Mouse (Mus musculus) lung, adult 2 months (tissue): ENCODE measurements around the gene Agpat4. TPM values are rescaled to one million over a fixed set of nuclear protein-coding genes. Genes with fewer than 3 reads are reported as not detected.
A peak's percentile ranks its signal among the peaks of the same experiment; 100 is the strongest.

Experiments used
- DNase-seq: peaks from one replicate; pipeline ENCODE4 v3.0.0; 2022
- H3K4me1 ChIP-seq: fragments of 200-500 bp; 2 replicates; pipeline ENCODE4 v1.6.1; 2011; ENCODE audit warnings: low read length; ENCODE audit not compliant: control insufficient read depth, insufficient read depth
- H3K4me3 ChIP-seq: fragments of 200-500 bp; replicated peaks from 2 replicates; pipeline ENCODE3; 2011; ENCODE audit warnings: low read depth, mild to moderate bottlenecking, control low read depth, low read length; ENCODE audit errors: extremely low read depth
- CTCF ChIP-seq: fragments of 200-500 bp; IDR thresholded peaks from 2 replicates; pipeline ENCODE4 v1.5.1; 2011; ENCODE audit warnings: mild to moderate bottlenecking, low read length, control low read depth; ENCODE audit not compliant: insufficient read depth
- POLR2A ChIP-seq: fragments of 200-500 bp; IDR thresholded peaks from 2 replicates; pipeline ENCODE4 v1.6.1; 2011; ENCODE audit warnings: low read depth, mild to moderate bottlenecking, control low read depth, low read length, borderline replicate concordance; ENCODE audit errors: extremely low read depth
- WGBS: fragments of 180-500 bp; shearing (Covaris S2); methylation state at CpG from one replicate; pipeline ENCODE4 v1.1.7; 2018; 5-methylcytosine and 5-hydroxymethylcytosine counted together
- polyA plus RNA-seq: library from polyadenylated mRNA; depleted of rRNA; stranded (reverse); fragments of >200 nt; gene quantifications from 2 replicates; pipeline ENCODE4 v1.2.3, GENCODE M21; 2012; rRNA removed

The Agpat4 gene
- polyA plus RNA-seq, result 40.1 and 50.7 TPM in 2 replicates

DNA sequence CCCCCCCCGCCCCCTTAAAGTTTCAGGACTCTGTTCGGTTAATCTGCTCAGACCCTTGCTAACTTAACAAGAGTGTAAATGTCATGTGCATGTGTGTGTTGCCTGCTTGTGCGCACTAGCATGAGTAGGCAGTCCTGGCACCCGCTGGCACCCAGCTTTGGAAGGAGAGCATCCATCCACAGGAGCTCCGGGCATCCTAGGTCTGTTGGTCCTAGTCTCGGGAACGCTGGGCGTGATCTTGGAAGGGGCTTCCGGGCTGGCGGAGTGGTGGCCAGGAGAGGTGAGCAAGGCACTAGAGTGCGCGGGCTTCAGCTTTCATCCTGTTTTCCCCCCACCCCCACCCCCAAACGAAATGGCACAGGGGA is at the start of gene Agpat4:
Gene Agpat4, plus strand, starts transcription at position 144 of the 365 bp plus-strand sequence.
- under 1% methylated on average over 13 of the region's 13 CpGs for WGBS
- TF ChIP-seq CTCF (no peak), POLR2A (no peak)
- no peak for DNase-seq
- peak within 1 kb of the TSS; percentile 92 for H3K4me3 ChIP-seq
- peaks cover 8% of the 10 kb centered on the region for H3K4me1 ChIP-seq

DNA sequence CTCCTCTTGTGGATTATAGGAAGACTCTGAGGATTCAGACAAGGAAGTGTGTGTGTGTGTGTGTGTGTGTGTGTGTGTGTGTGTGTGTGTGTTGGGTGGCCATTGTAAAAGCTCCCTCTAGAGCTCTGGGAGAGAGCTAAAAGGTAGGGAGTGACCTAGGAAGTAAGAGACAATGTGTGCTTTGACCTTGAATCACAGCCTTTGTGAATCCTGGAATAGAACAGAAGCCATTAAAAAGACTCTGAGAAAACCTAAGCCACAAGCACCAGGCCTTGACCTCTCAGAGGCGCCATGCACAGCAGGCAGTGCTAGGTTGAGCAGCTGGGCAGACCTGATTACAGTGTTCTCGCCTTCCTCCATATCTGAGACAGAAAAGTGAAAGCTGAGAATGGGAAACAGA is 41.7 kb upstream of the Agpat4 start:
- TF ChIP-seq CTCF (no peak), POLR2A (no peak)
- WGBS, result 73% methylated on average over 2 of the region's 2 CpGs
- DNase-seq, result no peak
- H3K4me1 ChIP-seq, result no peaks in the 10 kb centered on the region
- no peak overlapping the region for H3K4me3 ChIP-seq

DNA sequence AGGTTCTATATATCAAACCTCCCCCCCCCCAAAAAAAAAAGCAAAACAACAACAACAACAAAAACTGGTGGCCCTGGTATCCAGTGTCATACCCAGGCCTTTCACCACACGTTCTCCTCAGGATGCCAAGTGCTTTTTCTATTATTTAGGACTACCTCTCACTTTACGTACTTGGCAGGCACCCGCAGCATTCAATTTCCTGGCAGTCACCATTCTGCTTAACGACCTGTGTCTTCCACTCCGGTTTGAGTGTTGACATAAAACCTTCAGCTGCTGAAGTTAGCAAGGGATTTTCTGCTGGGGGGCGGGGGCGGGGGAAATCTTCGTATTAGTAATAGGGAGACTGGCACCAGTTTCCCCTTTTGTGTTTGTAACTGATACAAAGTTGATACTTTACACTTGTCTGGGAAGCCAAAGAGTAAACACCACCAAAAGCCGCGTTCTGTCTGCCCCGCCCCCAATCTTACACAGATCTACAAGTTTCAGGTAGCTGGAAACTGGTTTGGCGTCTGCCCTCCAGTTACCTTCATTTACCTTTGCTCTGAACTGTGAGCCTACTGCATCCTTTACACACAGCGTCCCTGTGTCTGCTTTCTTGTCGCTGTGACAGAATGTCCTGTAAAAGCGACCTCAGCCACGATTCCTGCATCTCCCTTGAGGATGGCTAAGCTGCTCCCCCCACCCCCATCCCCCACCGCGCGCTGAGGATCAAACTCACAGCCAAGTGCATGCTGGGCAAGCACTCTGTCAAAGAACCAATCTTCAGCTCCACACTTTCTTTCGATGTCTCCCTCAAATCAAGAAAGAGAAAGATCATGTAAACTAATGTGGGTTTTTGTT is 37.6 kb upstream of the Agpat4 start:
- TF ChIP-seq POLR2A (no peak), CTCF (no peak)
- no peaks in the 10 kb centered on the region for H3K4me1 ChIP-seq
- no peak overlapping the region for H3K4me3 ChIP-seq
- WGBS, result 25% methylated on average over 20 of the region's 20 CpGs
- DNase-seq, result peak; percentile 25

DNA sequence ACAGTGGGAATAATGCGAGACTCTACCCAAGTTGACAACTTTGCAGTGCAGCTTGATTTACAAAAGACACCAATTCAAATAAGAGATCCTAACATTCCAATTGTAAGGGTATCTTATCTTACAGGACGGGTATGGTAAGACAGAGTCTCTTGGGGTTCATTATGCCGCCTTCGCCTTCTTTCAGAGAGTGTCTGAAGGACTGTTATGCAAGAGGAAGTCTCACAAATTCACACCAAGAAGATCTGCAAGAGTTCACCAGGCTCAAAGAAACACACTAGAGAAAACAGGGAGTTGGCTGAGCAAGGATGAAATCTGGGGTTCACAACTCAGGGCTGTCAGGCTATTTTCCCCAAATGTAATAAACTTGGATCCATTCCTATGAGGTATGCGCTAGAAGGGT is 36.3 kb upstream of the Agpat4 start:
- H3K4me3 ChIP-seq, result no peak overlapping the region
- no peak for DNase-seq
- TF ChIP-seq POLR2A (no peak), CTCF (no peak)
- WGBS, result 68% methylated on average over 5 of the region's 5 CpGs
- no peaks in the 10 kb centered on the region for H3K4me1 ChIP-seq

DNA sequence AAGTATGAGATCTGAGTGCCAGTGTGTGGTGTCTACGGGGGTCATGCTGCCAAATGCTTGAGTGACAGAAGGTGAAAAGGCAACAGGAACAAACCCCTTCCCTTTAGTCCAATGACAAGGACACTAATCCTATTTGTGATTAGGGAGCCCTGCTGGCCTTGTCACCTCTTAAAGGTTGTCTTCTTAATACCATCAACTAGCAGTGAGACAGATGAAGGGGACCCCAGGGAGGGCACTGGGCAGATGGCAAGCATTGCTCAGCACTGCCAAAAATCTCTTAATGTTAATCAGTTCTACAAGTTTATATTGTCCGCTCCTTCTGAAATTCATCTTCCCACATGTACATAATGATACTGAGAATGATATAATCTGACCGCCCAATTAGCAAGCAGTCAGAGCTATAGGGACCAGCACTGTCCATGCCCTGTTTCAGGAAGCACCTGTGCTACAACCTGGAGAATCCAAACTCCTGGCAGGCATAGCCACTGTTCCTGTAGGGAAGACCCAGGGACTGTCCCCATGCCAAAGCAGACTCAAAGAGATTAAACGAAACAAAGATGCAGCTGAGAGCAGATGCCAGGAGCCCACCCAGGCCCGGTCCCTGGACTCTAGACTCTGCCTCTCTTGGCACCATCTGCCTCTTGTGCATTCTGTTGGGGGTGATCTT is 28.1 kb upstream of the Agpat4 start:
- TF ChIP-seq POLR2A (no peak), CTCF (no peak)
- H3K4me3 ChIP-seq, result no peak overlapping the region
- WGBS, result 76% methylated on average over 5 of the region's 5 CpGs
- peaks cover 4% of the 10 kb centered on the region; the same call in 1 of the 2 replicates for H3K4me1 ChIP-seq
- DNase-seq, result no peak

DNA sequence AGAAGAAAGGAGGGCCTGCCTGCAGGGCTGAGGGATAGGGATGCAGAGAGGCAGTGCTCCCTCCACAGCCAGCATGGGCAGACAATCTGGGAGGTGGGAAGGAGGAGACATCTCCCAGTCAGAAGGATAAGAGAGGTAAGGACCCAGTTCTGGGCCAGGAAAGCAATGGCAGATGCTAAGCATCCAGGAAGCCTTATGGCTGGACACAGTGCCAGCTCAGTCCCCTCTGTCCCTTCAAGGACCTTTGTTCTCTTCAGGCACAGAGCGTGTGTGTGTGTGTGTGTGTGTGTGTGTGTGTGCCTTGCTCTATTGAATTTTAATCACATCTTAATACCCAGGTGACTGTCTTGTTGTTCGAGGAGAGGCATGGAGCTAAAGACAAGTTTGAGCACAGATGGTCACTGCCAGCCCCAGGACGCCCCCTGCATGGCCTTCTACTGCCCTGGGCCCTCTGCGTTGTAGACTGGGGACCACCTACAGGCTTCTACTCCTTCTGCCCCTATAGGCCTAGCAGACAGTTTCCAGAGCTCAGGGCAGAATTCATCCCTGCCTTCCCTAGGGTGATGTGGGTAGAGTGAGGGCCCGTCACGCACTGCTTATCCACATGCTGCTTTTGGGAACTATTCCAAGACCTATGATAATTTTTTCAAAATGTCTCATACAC is 25.5 kb upstream of the Agpat4 start:
- TF ChIP-seq CTCF (no peak), POLR2A (no peak)
- WGBS, result 87% methylated on average over 6 of the region's 6 CpGs
- peaks cover 4% of the 10 kb centered on the region; the same call in 1 of the 2 replicates for H3K4me1 ChIP-seq
- no peak overlapping the region for H3K4me3 ChIP-seq
- no peak for DNase-seq

DNA sequence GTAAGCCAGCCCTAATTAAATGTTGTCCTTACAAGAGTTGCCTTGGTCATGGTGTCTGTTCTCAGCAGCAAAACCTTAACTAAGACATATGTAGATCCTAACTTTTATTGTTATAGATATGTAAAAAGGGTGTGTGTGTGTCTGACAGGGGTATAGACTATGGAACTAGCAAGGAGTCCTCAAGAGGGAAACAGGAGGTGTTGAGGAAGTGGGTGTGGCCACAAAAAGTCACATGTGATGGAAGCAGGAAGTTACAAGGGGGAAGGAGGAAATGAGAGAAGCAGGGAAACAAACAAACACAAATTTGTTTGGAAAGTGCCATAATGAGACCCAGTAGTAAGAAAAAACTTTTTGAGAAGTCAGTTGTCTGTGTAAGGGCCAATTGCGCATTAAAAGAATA is 24.5 kb upstream of the Agpat4 start:
- Histone ChIP-seq H3K4me1 (peaks cover 4% of the 10 kb centered on the region; the same call in 1 of the 2 replicates), H3K4me3 (no peak overlapping the region)
- WGBS, result 100% methylated on average over 1 of the region's 1 CpGs
- TF ChIP-seq CTCF, result no peak
- no peak for TF ChIP-seq POLR2A
- no peak for DNase-seq

DNA sequence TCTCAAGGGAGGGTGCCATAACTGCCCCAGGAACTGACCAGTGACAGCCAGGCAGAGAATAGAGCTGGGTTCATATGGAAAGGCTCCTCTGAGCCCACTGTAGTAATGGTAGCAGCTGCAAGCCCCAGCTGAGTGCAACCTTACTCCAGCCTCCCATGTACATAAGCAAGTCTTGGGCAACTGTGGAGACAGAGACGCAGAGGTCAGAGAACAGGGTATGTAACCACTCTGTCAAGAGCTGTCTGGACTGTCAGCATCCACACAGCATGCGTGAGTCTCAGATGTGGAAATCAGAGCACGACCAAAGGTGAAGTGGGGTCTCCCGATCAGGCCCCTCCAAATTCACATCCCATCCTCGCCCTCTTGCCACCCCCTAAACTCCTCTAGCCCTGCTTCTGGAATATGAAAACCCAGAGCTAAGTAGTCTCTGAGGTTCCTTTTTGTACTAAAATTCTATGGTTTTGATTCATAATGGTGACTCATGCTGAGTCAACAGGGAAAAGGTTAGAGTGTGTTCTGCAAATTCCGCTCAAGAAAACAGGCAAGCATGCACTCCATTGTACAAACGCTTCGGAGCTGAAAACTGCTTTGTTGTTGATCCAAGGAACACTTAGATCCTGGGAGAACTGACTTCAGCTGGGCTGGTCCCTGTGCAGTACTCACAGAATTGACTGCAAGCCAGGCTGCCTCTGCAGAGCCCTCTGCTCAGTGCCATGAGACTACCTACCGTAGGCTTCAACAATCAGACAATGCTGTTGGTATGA is 23.5 kb upstream of the Agpat4 start:
- Histone ChIP-seq H3K4me1 (peaks cover 4% of the 10 kb centered on the region; the same call in 1 of the 2 replicates), H3K4me3 (no peak overlapping the region)
- TF ChIP-seq POLR2A (no peak), CTCF (no peak)
- peak; percentile 36 for DNase-seq
- WGBS, result 58% methylated on average over 9 of the region's 9 CpGs

DNA sequence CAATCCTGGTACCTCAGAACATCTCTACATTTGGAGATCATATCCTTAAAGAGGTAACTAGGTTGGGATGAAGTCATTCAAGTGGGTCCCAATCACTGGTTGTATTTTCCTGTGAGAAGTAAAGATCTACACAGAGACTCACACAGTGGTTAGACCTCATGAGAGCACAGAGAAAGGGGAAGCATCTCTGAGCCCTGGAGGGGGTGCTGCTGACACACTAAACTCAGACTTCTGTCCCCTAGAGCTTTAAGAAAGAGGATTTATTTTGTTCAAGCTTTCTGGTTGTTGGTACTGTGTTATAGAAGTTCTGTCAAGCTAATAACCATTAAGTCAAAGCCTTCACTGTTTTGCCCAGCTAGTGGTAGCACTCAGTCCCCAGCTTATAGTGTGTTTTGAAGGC is 19.1 kb upstream of the Agpat4 start:
- H3K4me3 ChIP-seq, result no peak overlapping the region
- TF ChIP-seq POLR2A (no peak), CTCF (no peak)
- no peak for DNase-seq
- H3K4me1 ChIP-seq, result peaks cover 4% of the 10 kb centered on the region; the same call in 1 of the 2 replicates
